Mouse (Mus musculus): Measurements from ENCODE around the gene Ube2t. TPM values are rescaled to one million over a fixed set of nuclear protein-coding genes. Genes with fewer than 3 reads are reported as not detected.

Ube2t gene
- polyA plus RNA-seq, 1 experiment from 2014 or later, result 48.7 TPM

DNA sequence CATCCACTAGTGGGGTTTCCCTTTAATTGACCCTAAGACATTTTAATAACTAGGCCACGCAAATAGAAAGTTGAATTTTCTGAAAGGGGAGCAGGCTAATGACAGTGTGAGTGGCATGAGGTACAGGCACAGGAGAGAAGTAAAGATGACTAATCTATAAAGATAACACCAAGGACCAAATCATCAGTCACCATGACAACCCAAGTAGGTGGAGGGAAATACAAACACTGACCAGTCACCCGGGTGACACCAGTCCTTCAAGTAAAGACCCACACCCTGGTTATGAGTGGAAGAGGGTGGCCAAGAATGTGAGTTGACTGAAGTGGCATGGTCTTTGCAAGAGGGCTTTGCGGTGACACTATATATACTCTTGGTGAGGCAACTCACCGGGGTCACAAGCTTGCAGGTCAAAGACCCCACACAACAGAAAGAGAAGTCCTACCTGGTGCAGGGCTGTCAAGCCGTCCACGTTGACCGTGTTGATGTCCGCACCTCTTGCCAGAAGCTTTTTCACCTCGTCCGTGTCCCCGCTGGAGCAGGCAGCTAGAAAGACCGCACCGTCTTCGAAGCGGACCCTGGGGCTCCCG lies 7.2 kb upstream of the Ube2t start:
- Histone ChIP-seq H3K9me3 (replicated peaks) (no peaks in the 10 kb centered on the region), H3K4me1 (replicated peaks) (peaks cover 34% of the 10 kb centered on the region), H3K36me3 (peaks cover 9% of the 10 kb centered on the region; the same call in 1 of the 2 replicates), H3K4me2 (peak overlapping the region; percentile 82), H3K4me3 (peak overlapping the region; percentile 96), H3K27me3 (replicated peaks) (no peaks in the 10 kb centered on the region), H3K27ac (ENCODE audit: poor library complexity, severe bottlenecking) (peak overlapping the region; percentile 92), H3K9ac (peak overlapping the region; percentile 94)
- peak; percentile 34 for ATAC-seq (ENCODE audit: insufficient number of reproducible peaks, low FRiP score)
- WGBS, result 3% methylated on average over 16 of the region's 16 CpGs

DNA sequence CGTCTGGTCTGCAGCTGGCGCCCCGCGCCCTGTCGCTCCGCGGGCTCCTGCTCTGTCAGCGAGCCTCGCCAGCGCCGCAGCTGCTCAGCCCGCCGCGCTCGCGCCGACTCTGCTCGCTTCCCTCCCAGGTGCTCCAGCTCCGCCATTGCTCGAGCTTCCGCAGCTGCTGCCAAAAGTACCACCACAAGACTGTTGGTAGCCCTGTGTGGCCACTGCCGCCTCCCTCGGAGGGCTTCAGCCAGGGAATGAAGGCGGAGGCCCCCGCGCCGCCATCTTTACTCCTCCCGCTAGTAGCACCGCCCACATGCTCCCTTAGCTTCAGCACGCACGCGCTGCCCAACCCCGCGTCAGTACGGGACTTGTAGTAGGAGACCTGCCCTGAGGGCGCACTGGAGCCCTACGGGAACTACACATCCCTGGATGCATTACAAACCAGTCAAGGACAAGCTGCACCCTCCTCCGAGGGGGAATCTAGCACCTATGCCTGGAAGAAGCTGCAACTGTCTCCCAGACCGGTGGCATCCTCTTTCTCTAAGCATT lies 6.7 kb upstream of the Ube2t start, which contains the start of gene Ppp1r12b:
TSS of gene Ppp1r12b (minus strand) at position 306 of the 540 bp plus-strand sequence.
- WGBS, result under 1% methylated on average over 39 of the region's 39 CpGs
- Histone ChIP-seq H3K4me1 (replicated peaks) (peaks cover 29% of the 10 kb centered on the region), H3K36me3 (peaks cover 6% of the 10 kb centered on the region; the same call in 1 of the 2 replicates), H3K9me3 (replicated peaks) (no peaks in the 10 kb centered on the region), H3K9ac (peak within 1 kb of the TSS; percentile 94), H3K4me2 (peak within 1 kb of the TSS; percentile 82), H3K27me3 (replicated peaks) (no peaks in the 10 kb centered on the region), H3K27ac (ENCODE audit: poor library complexity, severe bottlenecking) (peak within 1 kb of the TSS; percentile 92), H3K4me3 (peak within 1 kb of the TSS; percentile 96)
- ATAC-seq (ENCODE audit: insufficient number of reproducible peaks, low FRiP score), result peak; percentile 98

DNA sequence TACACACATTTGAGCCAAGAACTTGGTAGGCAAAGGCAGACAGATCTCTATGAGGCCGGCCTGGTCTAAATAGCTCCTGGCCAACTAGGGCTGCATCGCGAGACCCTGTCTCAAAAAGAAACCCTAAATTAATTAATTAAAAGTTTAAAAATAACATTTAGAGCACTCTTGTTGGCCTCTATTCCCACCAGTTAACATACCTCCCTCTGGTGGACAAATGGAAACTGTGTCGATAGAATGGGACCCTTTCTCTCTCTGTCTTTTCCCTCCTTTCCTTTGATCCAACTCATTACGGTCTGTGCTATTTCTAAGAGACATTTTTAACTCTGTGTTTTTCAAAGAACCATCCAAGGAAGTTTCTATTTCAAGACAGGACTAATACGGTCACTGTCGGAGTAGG lies 1.7 kb upstream of the Ube2t start:
- H3K9ac ChIP-seq, result no peak overlapping the region
- peaks cover 5% of the 10 kb centered on the region for H3K36me3 ChIP-seq
- no peaks in the 10 kb centered on the region for H3K9me3 ChIP-seq (replicated peaks)
- WGBS, result 56% methylated on average over 7 of the region's 7 CpGs
- H3K4me2 ChIP-seq, result no peak overlapping the region
- ATAC-seq (ENCODE audit: insufficient number of reproducible peaks, low FRiP score), result no peak
- H3K4me3 ChIP-seq, result no peak overlapping the region
- no peaks in the 10 kb centered on the region for H3K27me3 ChIP-seq (replicated peaks)
- H3K27ac ChIP-seq (ENCODE audit: poor library complexity, severe bottlenecking), result no peak overlapping the region
- peaks cover 14% of the 10 kb centered on the region for H3K4me1 ChIP-seq (replicated peaks)

DNA sequence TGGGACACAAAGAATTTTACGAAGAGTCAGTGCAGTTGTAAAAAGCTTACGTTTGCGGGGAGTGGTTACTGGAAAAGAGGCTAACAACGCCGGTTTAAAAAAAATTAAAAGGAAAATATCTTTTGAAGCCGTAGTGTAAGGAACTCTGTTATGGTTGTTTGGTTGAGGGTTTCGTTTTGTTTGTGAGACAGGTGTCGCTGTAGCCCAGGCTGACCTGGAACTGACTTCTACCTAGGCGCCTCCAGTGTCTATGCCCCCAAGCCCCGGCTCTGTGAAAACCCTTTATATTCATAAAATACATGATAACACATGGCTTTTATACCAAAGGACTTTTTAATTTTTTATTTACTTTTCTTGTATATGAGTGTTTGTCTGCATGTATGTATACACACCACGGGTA lies 456 bp downstream of the Ube2t start:
- H3K9ac ChIP-seq, result peak overlapping the region; percentile 78
- no peaks in the 10 kb centered on the region for H3K27me3 ChIP-seq (replicated peaks)
- H3K4me2 ChIP-seq, result peak overlapping the region; percentile 75
- peaks cover 14% of the 10 kb centered on the region for H3K4me1 ChIP-seq (replicated peaks)
- H3K4me3 ChIP-seq, result peak overlapping the region; percentile 64
- peaks cover 14% of the 10 kb centered on the region for H3K36me3 ChIP-seq
- H3K9me3 ChIP-seq (replicated peaks), result no peaks in the 10 kb centered on the region
- WGBS, result 3% methylated on average over 11 of the region's 11 CpGs
- ATAC-seq (ENCODE audit: insufficient number of reproducible peaks, low FRiP score), result peak; percentile 56
- H3K27ac ChIP-seq (ENCODE audit: poor library complexity, severe bottlenecking), result peak overlapping the region; percentile 50

DNA sequence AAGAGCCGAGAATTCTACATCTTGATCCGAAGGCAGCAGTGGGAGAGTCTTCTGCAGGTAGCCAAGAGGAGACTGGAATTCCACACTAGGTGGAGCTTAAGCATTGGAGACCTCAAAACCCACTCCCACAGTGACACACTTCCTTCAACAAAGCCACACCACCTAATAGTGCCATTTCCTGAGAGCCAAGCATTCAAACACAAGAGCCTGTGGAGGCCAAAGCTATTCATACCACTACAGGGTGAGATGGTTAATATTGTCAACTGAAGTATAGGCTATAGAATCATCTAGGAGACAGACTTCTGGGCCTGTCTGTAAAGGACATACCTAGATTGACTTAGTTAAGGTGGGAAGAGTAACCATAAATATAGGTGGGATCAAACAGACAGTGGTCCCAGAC lies 3.1 kb downstream of the Ube2t start:
- H3K4me2 ChIP-seq, result no peak overlapping the region
- H3K36me3 ChIP-seq, result peaks cover 36% of the 10 kb centered on the region
- no peak overlapping the region for H3K27ac ChIP-seq (ENCODE audit: poor library complexity, severe bottlenecking)
- H3K27me3 ChIP-seq (replicated peaks), result no peaks in the 10 kb centered on the region
- H3K4me1 ChIP-seq (replicated peaks), result peaks cover 14% of the 10 kb centered on the region
- H3K9me3 ChIP-seq (replicated peaks), result no peaks in the 10 kb centered on the region
- H3K4me3 ChIP-seq, result no peak overlapping the region
- no peak for ATAC-seq (ENCODE audit: insufficient number of reproducible peaks, low FRiP score)
- WGBS, result 96% methylated on average over 2 of the region's 2 CpGs
- no peak overlapping the region for H3K9ac ChIP-seq

DNA sequence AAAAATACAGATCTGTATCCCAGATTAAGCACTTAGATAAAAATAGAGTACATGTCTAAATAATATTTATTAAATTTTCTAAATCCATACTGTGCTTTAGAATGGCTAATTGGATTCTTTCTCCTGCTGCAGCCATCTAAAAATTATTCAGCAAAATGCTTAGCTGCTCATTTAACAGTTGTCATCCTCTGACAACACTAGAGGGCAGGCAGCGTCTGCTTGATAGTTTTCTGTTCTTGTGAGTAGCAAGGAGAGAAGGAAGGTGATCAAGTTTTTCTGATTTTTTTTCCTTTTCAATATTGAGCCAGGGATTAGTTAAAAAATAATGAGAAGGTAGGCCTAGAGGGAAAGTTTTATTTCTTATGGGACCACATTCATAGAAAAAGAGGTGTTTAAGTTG lies 10.6 kb downstream of the Ube2t start:
- H3K27ac ChIP-seq (ENCODE audit: poor library complexity, severe bottlenecking), result no peak overlapping the region
- no peak overlapping the region for H3K9ac ChIP-seq
- no peaks in the 10 kb centered on the region for H3K27me3 ChIP-seq (replicated peaks)
- 60% methylated on average over 1 of the region's 1 CpGs for WGBS
- H3K9me3 ChIP-seq (replicated peaks), result no peaks in the 10 kb centered on the region
- no peaks in the 10 kb centered on the region for H3K4me1 ChIP-seq (replicated peaks)
- ATAC-seq (ENCODE audit: insufficient number of reproducible peaks, low FRiP score), result no peak
- H3K4me2 ChIP-seq, result no peak overlapping the region
- H3K36me3 ChIP-seq, result peaks cover 59% of the 10 kb centered on the region
- H3K4me3 ChIP-seq, result no peak overlapping the region

DNA sequence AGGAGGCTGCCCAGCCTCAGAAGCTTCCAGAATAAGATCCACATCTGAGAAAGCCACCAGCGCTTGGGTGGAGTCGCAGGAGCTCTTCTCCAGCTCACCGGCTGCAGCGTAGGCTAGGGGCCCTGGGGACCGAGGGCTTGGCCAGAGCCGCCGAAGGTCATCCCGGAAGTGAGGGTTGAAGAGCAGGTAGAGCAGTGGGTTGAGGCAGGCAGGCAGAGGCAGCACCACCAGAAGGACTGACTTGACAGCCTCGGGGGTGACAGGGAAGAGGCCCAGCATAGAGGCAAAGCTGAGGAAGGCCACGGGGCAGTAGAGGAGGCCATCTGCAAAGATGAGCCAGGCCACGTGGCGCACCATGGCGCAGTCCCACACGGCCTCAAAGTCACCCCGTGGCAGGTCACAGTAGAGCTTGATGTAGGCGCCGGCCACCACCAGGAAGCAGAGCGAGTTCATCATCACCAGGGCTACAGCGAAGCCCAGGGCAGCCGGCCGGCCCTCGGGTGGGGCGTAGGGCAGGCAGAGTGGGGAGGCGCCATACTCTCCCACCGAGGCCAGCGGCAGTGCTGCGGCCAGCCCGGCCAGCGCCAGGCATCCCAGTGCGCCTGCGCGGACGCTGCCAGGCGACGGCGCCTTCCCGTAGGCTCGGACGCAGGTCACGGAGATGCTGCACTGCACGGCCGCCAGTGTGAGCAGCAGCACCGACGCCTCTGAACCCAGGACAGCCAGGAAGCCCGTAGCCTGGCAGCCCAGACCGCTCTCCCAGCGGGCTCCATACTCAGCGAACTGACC lies 25.0 kb downstream of the Ube2t start:
- peaks cover 29% of the 10 kb centered on the region for H3K27me3 ChIP-seq (replicated peaks)
- WGBS, result 26% methylated on average over 48 of the region's 48 CpGs
- ATAC-seq (ENCODE audit: insufficient number of reproducible peaks, low FRiP score), result peak; percentile 63

DNA sequence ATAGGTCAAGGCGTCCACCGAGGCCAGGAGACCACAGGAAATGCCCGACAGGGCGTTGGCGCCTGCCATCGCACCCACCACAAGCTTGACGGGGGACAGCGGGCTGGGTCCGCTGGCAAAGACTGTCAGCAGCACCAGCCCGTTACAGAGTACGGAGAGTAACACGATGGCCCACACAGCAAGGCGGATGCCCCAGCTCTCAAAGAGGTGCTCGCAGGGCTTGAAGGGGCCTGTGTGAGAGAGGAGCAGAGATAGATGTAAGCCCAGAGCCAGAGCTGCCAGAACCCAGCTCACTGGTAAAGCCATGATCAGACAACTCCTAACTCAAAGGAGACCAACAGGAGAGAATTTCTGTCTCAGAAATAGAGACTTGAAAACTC lies 25.6 kb downstream of the Ube2t start:
- H3K9ac ChIP-seq, result peak overlapping the region; percentile 68
- no peak for ATAC-seq (ENCODE audit: insufficient number of reproducible peaks, low FRiP score)
- H3K27me3 ChIP-seq (replicated peaks), result peaks cover 29% of the 10 kb centered on the region
- H3K4me3 ChIP-seq, result peak overlapping the region; percentile 50
- H3K4me1 ChIP-seq (replicated peaks), result peaks cover 9% of the 10 kb centered on the region; the same call in 1 of the 2 replicates
- 11% methylated on average over 14 of the region's 14 CpGs for WGBS
- H3K36me3 ChIP-seq, result no peaks in the 10 kb centered on the region
- no peaks in the 10 kb centered on the region for H3K9me3 ChIP-seq (replicated peaks)
- H3K4me2 ChIP-seq, result peak overlapping the region; percentile 91
- no peak overlapping the region for H3K27ac ChIP-seq (ENCODE audit: poor library complexity, severe bottlenecking)

More for the DNA sequence above, 25.0 kb downstream of the Ube2t start:
- Histone ChIP-seq H3K36me3 (no peaks in the 10 kb centered on the region), H3K9me3 (replicated peaks) (no peaks in the 10 kb centered on the region), H3K4me2 (peak overlapping the region; percentile 91), H3K27ac (ENCODE audit: poor library complexity, severe bottlenecking) (no peak overlapping the region), H3K4me3 (peak overlapping the region; percentile 50), H3K9ac (peak overlapping the region; percentile 68), H3K4me1 (replicated peaks) (peaks cover 9% of the 10 kb centered on the region; the same call in 1 of the 2 replicates)

DNA sequence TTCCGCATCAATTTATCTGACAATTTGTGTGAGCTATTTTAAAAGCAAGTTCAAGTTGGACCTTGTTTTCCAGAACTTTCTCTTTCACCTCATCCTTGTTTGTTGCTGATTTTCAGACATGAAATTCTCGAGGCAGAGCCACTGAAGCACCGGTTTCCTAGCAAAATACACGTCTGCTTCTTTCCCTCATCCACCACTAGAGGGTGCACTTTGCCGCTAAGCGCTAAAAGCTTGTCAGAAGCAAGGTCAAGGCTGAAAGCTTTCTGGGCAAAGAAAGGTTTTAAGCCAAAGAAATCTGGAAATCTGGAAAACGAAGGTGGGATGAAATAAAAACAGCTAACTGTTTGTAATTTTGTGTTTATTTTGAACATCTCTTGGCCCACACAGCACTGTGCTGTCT lies 27.0 kb downstream of the Ube2t start:
- Histone ChIP-seq H3K36me3 (no peaks in the 10 kb centered on the region), H3K4me1 (replicated peaks) (peaks cover 9% of the 10 kb centered on the region; the same call in 1 of the 2 replicates), H3K4me3 (no peak overlapping the region), H3K27ac (ENCODE audit: poor library complexity, severe bottlenecking) (no peak overlapping the region), H3K9ac (no peak overlapping the region), H3K9me3 (replicated peaks) (no peaks in the 10 kb centered on the region), H3K27me3 (replicated peaks) (peaks cover 39% of the 10 kb centered on the region), H3K4me2 (no peak overlapping the region)
- ATAC-seq (ENCODE audit: insufficient number of reproducible peaks, low FRiP score), result no peak
- 10% methylated on average over 7 of the region's 7 CpGs for WGBS

DNA sequence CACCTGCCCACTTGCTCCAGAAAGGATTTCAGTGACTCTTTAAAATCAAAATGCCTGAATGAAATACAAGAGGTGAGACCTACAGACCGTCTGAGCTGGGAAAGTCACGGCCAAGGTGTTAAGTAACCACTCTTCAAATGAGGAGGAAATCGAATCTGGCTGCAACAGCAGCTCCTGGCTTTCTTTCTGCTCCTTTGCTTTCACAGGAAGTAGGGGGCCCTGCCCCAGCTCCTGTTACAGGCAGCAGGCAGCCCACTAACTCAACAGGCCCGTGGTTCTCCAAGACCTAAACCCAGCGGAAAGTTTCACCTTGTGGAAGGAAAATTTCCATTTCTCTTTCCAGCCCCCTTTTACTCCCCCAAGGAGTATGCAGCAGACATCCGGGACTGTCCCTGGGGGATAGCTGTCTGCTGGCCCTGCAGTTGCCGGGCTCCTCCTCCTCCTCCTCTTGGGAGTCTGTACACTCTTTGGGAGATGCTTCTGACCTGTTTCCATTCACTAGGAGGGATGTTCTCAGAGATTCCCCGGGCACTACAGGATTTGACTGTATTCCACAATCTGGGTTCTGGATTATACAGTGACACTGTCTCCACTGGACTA lies 29.8 kb downstream of the Ube2t start:
- 23% methylated on average over 8 of the region's 8 CpGs for WGBS

DNA sequence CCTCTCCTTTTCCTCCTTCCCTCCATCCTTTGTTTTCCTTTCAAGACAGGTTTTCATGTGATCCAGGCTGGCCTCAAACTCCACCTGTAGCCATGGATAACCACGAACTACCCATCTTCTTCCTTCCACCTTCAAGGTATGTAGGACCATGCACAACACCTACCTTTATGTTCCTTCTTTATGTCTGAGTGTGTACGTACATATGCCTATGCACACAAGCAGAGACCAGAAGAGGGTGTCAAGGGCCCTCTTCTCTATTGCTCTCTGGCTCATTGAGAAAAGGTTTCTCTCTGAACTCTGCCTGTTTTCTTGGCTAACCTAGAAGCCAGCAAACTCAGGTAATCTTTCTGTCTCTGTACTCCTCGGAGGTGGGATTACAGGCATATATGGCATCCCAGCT lies 32.4 kb downstream of the Ube2t start:
- Histone ChIP-seq H3K27me3 (replicated peaks) (peaks cover 63% of the 10 kb centered on the region), H3K9ac (no peak overlapping the region), H3K27ac (ENCODE audit: poor library complexity, severe bottlenecking) (no peak overlapping the region), H3K9me3 (replicated peaks) (no peaks in the 10 kb centered on the region), H3K4me1 (replicated peaks) (no peaks in the 10 kb centered on the region; the same call in 1 of the 2 replicates), H3K4me2 (no peak overlapping the region), H3K4me3 (no peak overlapping the region), H3K36me3 (no peaks in the 10 kb centered on the region)
- no peak for ATAC-seq (ENCODE audit: insufficient number of reproducible peaks, low FRiP score)
- WGBS, result 81% methylated on average over 3 of the region's 3 CpGs

More for the DNA sequence above, 29.8 kb downstream of the Ube2t start:
- no peak for ATAC-seq (ENCODE audit: insufficient number of reproducible peaks, low FRiP score)
- Histone ChIP-seq H3K27me3 (replicated peaks) (peaks cover 54% of the 10 kb centered on the region), H3K4me3 (no peak overlapping the region), H3K36me3 (no peaks in the 10 kb centered on the region), H3K27ac (ENCODE audit: poor library complexity, severe bottlenecking) (no peak overlapping the region), H3K9ac (no peak overlapping the region), H3K4me2 (no peak overlapping the region), H3K9me3 (replicated peaks) (no peaks in the 10 kb centered on the region), H3K4me1 (replicated peaks) (peaks cover 9% of the 10 kb centered on the region; the same call in 1 of the 2 replicates)
